Mouse (Mus musculus): Measurements from ENCODE around the gene AW011738. TPM values are rescaled to one million over a fixed set of nuclear protein-coding genes. Genes with fewer than 3 reads are reported as not detected.

Gene AW011738
- total RNA-seq, 2 experiments from 2014 or later: 2.7 to 3.2 TPM

GRCm38 (mm10) chr4:156236651-156237447, 33.7 kb downstream of the AW011738 start:
- no peak for DNase-seq

- DNase-seq: no peak
Measured at GRCm38 (mm10) chr4:156249567-156249966, 46.5 kb downstream of the AW011738 start.

DNA sequence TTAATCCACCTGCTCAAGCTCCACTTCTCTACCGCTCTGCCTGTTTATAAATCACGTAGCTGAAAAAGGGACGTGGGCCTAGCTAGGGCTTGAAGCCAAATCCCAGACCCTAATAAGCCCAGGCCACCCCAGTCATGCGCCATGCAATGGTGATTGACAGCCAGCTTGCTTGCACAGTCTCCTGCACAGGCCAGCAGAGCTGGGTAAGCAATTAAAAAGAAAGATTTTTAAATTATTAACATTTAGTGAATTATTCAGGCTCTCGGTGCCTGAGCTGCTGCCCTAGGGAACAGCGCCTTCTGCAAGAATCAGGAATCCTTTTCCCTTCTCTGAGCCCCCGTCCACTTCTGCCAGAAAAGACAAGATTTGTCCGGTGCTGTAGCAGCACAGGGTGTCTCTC, 48.0 kb downstream of the AW011738 start:
- no peak for DNase-seq

- no peak for DNase-seq
Measured at GRCm38 (mm10) chr4:156252140-156252539, 49.0 kb downstream of the AW011738 start.

DNA sequence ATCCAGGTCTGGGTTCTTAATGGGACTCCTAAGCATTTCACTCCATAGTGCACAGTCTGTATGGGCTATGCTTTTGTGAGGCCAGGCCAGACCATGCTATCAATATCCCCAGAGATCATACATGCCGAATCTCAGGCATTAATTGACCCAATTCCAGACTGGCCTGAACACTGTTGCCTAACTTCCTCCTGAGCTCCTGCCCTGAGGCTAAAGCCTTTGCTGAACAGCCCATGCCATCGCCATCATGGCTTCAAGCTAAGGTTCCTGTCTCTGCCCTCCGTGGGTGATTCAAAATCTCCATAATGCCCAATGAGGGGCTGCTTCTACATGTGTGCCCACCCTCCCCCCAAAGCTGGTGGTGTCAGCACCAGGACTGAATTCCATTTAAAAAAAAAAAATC, 49.5 kb downstream of the AW011738 start:
- no peak for DNase-seq

- no peak for DNase-seq
Measured at GRCm38 (mm10) chr4:156253043-156253442, 49.9 kb downstream of the AW011738 start.

- no peak for DNase-seq
Measured at GRCm38 (mm10) chr4:156254361-156255077, 51.4 kb downstream of the AW011738 start.

Small RNA genes lying within 50 kb of the gene (microRNA-seq; reads per million reads assigned to microRNA genes)
- gene Mir7658: 0.25 to 1.6 reads per million in 2 experiments

Other genes starting within 250 kb of the AW011738 start
- 10 to 100 TPM; 20.8 to 23.1 TPM for gene C1qtnf12, start 241.0 kb upstream of the AW011738 start, total RNA-seq (2021)
- gene B3galt6, start 210.7 kb upstream of the AW011738 start, total RNA-seq (2021): 1 to 10 TPM; 3.1 to 3.8 TPM
- 10 to 100 TPM; 87.9 to 96.0 TPM for gene Sdf4, start 210.4 kb upstream of the AW011738 start, total RNA-seq (2021)
- under 1 TPM; 0.31 to 0.93 TPM for gene Tnfrsf4, start 189.5 kb upstream of the AW011738 start, total RNA-seq (2021)
- gene Tnfrsf18, start 177.1 kb upstream of the AW011738 start, total RNA-seq (2021): under 1 TPM in 1 of 2 experiments, not detected in 1; 0.36 TPM
- not detected for gene Ttll10, start 143.9 kb upstream of the AW011738 start, total RNA-seq (2021)
- 1 to 10 TPM; 3.0 to 5.8 TPM for gene 9430015G10Rik, start 93.3 kb upstream of the AW011738 start, total RNA-seq (2021)
- gene Rnf223, start 72.8 kb upstream of the AW011738 start, total RNA-seq (2021): under 1 TPM; 0.14 to 0.16 TPM
- 10 to 100 TPM; 31.4 to 40.8 TPM for gene Agrn, start 5.8 kb upstream of the AW011738 start, total RNA-seq (2021)
- under 1 TPM in 1 of 2 experiments, not detected in 1; 0.33 TPM for gene Isg15, start 2.5 kb upstream of the AW011738 start, total RNA-seq (2021)
- gene Perm1, start 12.6 kb downstream of the AW011738 start, total RNA-seq (2021): 10 to 100 TPM; 41.4 to 50.3 TPM
- gene Plekhn1, start 31.6 kb downstream of the AW011738 start, total RNA-seq (2021): 1 to 10 TPM; 6.5 to 8.7 TPM
- gene Noc2l, start 32.7 kb downstream of the AW011738 start, total RNA-seq (2021): 10 to 100 TPM; 28.3 to 31.8 TPM
- under 1 TPM; 0.35 to 0.79 TPM for gene Samd11, start 52.4 kb downstream of the AW011738 start, total RNA-seq (2021)
- gene Vmn2r-ps159, start 127.8 kb downstream of the AW011738 start, total RNA-seq (2021): not detected